Mouse (Mus musculus) liver, embryonic 14.5 days (tissue): ENCODE measurements at regions not wholly inside any gene's neighbourhood (a gene's known extent, or its start where the extent isn't known, plus 50 kb on each side); places are given as distances from the start of the nearest gene placed in this dataset.

Experiments used
- CTCF ChIP-seq: IDR thresholded peaks from 2 replicates; pipeline ENCODE4 v1.5.1; 2016; ENCODE audit warnings: antibody characterized with exemption, low read depth, control low read depth
- EP300 ChIP-seq: IDR thresholded peaks from 2 replicates; pipeline ENCODE4 v1.6.1; 2016; ENCODE audit warnings: antibody characterized with exemption, low read depth

- TF ChIP-seq CTCF (no peak), EP300 (no peak)
Observed at GRCm38 (mm10) chr3:149761245-149761644, 770.9 kb upstream of the Adgrl2 start.
